Mouse (Mus musculus) urinary bladder, postnatal 4 days (tissue): ENCODE measurements around the gene Amot.

Source experiments
- DNase-seq, 2 experiments: peaks; one replicate each; pipeline ENCODE4 v3.0.0; 2021 to 2022; ENCODE audit warnings: low spot score in 2 of 2

Amot gene

DNA sequence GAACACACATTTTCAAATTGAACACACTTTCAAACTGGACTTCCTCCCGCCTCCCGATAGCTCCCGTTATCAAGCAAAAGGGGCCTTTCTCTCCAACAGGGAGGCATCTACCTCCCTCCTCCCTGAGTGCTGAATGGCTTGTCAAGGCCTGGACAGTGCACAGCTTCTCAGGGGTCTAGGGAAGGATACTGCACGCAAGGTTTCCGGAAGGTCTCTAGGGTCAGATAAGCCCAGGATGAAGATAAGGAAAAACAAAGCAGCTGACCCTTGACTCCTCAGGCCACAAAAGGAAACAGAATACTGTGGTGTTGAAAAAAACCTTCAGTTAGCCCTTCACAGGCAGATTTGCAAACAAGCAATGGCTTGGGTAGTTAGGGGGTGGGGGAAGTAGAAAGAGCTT, 22.6 kb downstream of the Amot start:
- no peak for DNase-seq

DNA sequence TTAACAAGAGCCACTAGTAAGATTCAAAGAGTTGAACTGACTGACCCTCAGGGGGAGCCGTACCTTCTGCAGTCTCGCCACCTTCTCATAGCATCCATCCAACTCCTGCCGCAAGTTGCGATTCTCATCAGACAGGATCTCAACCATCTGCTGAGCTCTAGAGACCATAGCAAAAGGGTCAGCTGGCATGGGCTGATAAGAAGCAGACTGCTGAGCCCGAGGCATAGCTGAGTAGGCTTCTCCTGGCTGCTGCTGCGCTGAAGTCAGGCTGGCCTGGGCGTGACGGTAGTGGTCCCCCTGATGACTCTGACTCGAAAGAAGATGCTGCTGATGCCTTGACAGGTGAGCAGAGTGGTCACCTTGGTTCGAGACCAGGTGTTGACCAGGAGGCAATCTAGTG, 25.0 kb downstream of the Amot start:
- DNase-seq = no peak

DNA sequence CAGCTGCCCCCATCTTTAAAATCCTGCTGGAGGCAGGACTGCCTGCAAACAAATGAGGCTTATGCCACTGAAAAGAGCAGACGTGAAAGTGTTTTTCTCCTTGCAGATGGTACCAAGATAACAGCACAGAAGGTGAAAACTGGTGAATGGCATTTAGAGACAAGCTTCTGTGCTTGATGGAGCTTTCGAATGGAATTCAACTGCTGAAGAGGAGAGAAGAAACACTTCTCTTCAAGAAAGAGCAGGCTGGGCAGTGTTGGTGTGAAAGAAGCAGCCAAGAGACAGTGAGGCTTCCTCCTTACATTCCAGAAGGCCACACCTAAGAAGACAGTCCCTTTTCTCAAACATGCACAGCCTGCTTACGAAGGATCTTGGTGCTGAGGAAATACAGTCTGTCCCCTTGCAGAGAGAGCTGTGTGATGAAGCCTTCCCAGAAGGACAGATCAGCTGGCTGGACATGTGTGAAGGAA, 27.2 kb downstream of the Amot start:
- no peak for DNase-seq

DNA sequence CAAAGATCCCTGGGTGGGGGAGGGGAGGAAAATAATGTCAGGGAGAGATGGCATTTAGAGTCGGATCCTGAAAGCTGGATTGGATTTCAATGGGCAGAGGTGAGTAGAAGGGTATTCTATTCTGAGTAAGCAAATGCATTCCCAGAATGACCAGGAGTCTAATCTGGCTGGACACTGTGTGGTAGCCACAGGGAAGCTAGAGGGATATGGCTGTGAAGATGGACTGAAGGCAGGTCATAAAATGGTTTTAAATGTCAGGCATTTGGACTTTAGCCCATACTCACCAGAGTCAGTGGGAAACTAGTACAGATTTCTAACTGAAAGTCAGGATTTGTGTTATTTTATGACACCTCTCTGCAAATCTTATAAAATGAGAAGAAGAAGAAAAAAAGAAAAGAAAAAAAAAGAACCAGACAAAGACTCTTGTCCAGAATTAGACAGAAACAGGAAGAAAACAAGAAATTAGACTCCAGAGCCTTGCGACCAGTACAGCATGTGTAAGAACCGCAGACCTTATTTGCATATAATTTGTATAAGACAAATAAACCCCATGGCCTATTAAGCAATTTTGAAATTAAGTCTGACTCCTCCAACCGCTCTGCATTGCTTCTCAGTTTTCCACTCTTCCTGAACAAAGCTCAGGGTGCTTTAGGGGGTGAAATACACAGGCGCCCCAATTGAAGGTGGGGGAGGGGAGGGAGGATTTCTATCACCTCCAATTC, 27.8 kb downstream of the Amot start:
- no peak for DNase-seq

DNA sequence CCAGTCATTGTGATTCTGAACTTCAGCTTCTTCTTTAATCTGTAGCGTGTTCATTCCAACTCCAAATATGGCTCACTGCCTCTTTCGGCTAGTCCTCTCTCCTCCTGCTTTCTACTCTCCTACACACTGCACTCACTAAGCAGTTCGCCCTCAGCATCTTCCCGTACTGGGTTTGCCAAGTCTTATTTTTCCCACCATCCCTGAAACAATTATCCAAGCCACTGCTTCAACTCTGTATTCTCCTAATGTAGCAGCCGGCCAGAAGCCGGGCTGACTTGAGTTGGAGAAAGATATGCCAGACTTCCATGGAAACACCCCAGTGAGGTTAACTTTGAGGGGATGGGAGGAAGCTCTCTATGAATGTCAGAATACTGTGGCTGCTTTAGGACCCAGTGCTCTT, 36.7 kb downstream of the Amot start:
- no peak for DNase-seq

DNA sequence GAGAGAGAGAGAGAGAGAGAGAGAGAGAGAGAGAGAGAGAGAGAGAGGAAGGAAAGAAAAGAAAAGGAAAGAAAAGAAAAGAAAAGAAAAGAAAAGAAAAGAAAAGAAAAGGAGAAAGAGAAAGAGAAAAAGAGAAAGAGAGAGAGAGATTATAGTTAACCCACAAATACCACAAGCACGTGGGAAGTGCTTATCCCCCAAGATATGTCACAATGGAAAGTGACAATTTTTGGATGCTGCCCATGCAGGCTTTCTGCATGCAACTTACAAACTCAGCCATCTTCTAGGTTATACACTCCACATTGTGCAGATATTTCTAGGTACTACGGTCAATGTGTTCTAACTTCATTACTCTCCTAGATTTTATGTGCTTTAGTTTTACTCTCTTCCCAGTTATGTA, 41.5 kb downstream of the Amot start:
- no peak for DNase-seq

DNA sequence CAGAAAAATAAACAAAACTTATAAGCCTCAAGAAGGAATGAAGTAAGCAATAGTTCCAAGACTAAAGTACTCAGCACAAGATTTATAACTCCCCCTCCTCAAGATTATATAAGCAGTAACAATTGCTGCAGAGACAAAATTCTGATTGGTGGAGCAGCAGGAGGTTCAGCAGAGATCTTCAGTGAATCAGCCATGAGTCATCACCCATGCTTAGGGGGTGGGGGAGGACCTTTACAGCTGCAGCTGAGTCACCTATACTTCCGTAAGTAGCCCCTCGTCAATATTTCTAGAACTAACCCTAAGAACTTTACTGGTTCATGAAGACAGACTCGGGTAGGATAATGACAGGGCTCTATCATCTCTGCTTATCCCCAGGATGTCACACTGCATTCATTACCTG, 43.6 kb downstream of the Amot start:
- no peak for DNase-seq

DNA sequence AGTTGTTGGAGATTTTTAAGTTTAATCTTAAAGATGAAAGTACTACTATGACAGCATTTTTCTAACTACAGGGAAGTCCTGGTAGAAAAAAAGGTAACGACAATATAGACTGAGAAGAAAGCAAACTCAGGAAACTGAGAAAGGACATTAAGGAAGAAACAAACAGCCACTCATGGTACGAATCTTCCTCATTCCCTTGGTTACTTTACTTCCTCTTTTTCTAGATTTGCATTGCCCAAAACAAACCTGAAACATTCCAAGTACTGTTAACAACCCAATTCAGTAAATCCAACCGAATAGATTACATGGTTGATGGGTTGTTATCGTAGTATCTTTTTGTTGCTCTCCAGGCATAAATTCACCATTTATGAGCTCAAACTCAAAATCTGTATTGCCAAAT, 48.7 kb downstream of the Amot start:
- DNase-seq = no peak

DNA sequence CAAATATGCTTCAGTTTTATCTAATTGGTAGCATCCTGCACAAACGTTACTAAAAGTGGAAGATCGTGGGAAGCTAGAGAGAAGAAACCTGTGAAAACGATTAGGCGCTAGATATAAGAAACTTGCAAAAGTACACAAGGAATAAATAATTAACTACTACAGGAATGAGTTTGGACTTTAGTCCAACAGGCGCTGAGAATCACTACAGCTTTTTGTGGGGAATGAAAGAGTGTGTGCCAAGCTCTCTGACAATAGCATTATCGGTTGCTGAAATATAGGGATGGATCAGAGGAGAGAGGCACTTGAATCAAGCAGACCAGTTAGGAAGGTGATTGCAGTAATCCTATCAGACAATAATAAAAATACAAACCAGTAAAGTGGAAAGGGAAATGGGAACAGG, 49.4 kb downstream of the Amot start:
- DNase-seq = no peak

DNA sequence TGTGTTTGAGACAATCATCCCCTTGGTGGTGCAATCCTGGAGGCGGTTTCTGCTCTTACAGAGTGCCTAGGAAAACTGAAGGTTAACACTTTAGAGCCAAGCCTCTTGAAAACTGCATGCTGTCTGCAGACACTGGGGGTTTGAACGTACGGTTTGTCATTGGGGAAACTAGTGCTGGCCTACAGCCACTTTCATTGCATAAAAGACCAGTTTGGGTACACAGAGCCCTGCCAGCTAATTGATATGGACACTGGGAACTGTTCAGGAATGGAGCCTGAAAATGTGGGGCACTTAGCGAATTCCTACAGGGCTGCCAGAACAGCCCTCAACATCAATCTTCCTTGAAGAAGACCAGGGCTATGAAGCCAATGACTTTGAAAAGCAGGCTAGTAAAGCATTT, 50.2 kb downstream of the Amot start:
- DNase-seq = no peak

DNA sequence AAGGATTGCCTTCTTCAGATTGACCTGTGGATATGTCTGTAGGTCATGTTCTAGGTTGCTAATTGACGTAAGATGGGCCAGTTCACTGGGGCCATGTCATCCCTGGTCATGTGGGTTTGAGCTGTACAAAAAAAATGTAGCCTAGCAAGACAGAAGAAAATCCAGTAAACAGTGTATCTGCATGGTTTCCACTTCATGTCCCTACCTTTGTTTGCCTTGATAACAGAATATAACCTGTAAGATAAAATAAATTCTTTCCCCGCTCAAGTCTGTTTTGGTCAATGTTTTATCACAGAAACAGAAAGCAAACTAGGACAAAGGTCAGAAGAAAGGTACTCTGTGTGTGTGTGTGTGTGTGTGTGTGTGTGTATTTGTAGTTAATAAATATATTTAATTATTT, 63.5 kb downstream of the Amot start:
- DNase-seq = no peak

DNA sequence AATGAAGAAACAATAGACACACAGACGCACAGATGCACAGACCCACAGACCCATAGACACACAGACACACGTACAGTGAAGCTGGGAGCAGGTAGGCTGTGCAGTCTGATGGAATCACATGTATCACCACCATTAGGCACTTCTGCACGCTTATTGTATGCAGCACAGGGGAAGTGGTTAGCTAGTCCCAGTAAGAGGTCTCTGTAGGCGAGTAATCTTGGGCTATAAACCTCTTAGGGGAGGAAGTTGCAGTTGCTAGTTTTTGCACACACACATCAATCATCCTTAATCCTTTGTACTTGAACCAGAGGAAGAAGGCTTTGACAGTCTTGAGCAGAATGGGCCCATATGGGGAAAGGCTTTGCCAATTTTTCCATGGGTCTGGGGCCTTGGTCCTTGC, 71.3 kb downstream of the Amot start:
- DNase-seq = no peak

DNA sequence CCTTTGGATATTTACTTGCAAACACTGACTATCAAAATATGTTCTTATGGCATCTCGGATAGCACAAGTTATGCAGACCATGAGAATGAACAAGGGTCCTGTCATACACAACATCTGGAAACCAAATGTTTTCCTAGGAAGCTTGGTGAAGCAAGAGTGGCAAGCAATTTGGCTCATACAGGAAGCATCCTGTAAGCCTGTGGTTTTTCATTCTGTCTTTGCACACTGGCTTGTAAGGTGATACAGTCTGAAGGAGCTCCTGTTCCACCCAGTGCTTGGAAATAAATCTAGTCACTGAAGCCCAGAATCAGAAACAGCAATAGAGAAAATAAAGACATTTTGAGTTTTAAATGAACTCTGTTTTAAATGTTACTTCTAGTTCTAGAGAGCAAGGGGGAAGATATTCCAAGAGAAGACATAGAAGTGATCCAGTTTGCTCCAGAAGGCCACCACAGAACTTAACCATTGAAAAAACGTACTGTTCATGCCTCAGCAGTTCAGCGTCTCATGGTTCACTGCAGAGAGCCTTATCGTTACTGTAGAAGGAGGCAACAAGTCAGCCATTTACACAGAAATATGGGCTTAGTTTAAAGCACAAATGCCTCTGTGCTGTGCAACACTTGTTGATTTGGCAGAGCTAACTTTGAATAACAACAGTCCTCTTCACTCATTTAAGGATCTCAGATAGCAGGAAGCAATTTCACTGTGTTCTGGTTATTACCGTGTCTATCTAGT, 74.0 kb downstream of the Amot start:
- DNase-seq = no peak

DNA sequence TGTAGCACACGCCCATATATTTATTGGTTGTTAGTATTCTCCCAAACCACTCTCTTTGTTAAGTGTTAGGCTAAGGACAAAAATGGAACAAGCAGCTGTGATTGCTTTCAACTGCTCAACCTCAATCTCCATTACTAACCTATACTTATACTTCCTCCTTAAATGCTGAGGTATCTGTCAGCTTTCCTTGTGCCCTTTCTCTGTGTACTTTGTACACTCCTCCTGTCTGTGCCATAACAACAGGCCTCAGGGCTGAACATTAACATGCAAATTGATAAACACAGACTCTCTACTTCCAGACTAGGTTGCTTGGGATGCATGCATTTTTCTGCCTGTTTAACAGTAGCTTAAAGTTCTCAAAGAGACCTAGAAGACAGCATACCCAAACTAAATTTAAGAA, 76.2 kb downstream of the Amot start:
- no peak for DNase-seq

DNA sequence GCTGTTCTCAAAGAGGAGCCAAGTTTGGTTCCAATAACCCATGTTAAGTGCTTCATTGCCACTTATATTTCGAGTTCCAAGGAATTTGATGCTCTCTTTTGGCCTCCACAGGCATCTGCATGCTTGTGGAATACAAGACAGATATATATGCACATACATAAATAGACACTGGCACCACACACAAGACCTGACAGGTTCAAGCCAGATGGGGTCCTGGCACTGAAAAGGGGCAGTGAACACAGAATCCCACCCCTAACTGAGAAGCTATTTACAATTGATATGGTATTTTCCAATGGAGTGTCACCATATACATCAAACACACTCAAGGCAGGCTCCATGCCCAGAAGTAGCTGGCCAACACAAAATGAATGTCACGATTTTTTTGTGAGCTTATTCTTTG, 81.0 kb downstream of the Amot start:
- DNase-seq = no peak

DNA sequence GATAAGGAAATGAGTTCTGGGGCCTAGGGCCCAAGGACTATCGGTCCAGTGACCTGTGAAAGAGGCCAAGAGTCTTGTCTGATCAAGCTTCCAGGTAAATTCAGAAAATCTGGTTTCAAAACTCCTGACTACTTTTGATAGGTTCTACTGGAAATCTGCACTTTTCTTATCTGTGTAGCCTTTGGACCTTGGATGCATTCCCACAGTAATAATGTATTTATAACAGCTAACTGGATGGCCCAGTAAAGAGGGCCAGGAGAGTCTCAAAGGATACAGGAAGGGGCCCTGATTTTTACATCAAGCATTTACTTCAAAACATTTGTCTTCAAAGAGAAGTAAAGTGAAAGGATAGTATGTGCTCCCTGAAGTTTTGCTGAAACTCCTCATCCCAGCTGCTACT, 90.7 kb downstream of the Amot start:
- DNase-seq = no peak

DNA sequence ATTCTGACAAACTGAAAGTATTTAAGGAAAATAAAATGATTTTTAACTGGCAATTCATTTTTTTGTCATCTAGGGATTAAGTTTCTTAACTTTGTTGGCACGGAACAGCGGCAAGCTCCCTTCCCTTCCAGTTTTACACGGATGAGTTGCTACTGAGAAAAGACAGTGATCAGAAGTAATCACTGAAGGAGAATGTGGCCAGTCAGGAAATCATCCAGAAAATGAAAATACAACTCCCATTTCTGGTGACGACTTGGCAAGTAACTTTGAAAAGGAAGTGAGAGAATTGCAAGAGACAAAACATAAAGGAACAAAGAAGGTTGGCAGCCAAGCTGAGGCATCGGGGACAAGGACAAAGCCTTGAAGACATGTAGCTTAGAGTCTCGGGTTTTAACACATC, 93.6 kb downstream of the Amot start:
- DNase-seq = no peak

DNA sequence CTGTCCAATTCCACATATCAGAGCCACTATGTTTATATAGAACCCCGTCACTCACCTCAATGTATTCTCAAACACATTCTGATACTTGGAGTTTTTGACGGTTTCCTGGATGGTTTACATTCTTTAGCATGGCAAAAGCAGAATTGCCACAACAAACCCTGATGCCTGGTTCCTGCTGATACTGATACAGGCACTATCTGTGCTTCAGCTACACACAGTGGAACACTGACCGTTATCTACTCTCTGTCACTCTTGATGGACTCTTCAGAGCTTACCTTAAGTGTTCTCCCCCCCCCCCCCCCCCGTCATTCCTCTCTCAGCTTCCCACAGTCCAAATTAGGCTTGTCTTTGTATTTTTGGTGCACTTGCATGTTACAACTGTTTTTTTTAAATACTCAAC, 98.9 kb downstream of the Amot start:
- DNase-seq = no peak

DNA sequence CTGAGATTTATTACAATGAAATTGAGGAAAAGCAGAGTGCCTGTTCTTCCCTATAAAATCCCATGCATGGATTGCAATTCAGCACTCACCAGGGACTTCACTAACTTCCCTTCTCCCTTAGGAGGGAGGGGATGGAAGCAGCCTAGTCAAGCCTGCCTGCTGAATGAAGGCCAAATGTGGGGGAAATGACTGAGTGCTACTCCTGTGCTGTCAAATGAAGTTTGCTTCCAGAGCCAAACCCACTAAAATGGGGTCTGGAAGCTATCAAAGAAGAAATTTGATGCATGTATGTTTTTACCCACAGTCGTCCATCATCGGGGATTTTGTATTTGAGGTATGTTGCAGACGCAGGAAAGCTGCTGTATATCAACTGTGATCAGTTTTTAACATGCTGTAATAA, 103.1 kb downstream of the Amot start:
- DNase-seq = no peak

DNA sequence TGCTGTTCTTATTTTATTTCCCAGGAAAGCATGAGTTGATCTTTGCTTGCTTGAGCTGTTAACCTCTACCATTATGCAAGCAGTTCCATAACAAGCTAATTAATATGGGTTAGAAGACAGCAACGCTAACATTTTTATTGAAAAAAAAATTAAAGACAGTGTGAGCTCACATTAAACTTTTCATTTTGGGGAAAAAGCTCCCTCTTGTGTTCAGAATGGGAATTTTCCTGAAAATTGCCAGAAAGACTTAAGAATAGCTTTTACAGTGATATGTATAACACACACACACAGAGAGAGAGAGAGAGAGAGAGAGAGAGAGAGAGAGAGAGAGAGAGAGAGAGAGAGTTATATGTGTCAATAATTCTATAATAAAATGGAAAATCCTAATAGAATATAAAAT, 105.7 kb downstream of the Amot start:
- no peak for DNase-seq
